Mouse (Mus musculus) adrenal gland, postnatal 36 days (tissue): Measurements from ENCODE around the gene Phactr3. TPM values are rescaled to one million over a fixed set of nuclear protein-coding genes. Genes with fewer than 3 reads are reported as not detected.
A peak's percentile ranks its signal among the peaks of the same experiment; 100 is the strongest.
"Not testable (repeated sequence)": the region's sequence is repeated elsewhere in the genome, so short reads cannot be mapped to it uniquely, and the experiment has no call there.

ENCODE experiments used
- DNase-seq, 2 experiments: peaks; one replicate each; pipeline ENCODE4 v3.0.0; 2021; ENCODE audit warnings: mixed read lengths in 1 of 2
- total RNA-seq, 2 experiments: library from RNA; stranded (reverse); gene quantifications; 2 replicates each; pipeline ENCODE4 v1.2.3; 2021

The Phactr3 gene
- total RNA-seq, 2 experiments from 2014 or later, result 0.30 to 2.2 TPM

- peak; percentile 32 to 45 for DNase-seq
Observed at GRCm38 (mm10) chr2:178327466-178328040, 208.8 kb downstream of the Phactr3 start.

- no peak for DNase-seq
Observed at GRCm38 (mm10) chr2:178329551-178329950, 210.8 kb downstream of the Phactr3 start.

GRCm38 (mm10) chr2:178329986-178330385 lies 211.2 kb downstream of the Phactr3 start:
- DNase-seq, result no peak

GRCm38 (mm10) chr2:178337878-178338277 lies 219.1 kb downstream of the Phactr3 start:
- DNase-seq, result no peak

GRCm38 (mm10) chr2:178339044-178339443 lies 220.3 kb downstream of the Phactr3 start:
- no peak for DNase-seq

GRCm38 (mm10) chr2:178342105-178342504 lies 223.3 kb downstream of the Phactr3 start:
- not testable (repeated sequence) for DNase-seq

GRCm38 (mm10) chr2:178342597-178342996 lies 223.8 kb downstream of the Phactr3 start:
- no peak for DNase-seq

Other genes starting within 250 kb of the Phactr3 start
- 1 to 10 TPM; 3.4 to 7.1 TPM for gene Gm14327, start 221.9 kb upstream of the Phactr3 start, total RNA-seq
- 1 to 10 TPM in 1 of 2 experiments, under 1 TPM in 1; 0.83 to 2.2 TPM for gene Zfp972, start 193.4 kb upstream of the Phactr3 start, total RNA-seq
- gene Gm14326, start 161.7 kb upstream of the Phactr3 start, total RNA-seq, result 10 to 100 TPM; 25.9 to 31.9 TPM
- 10 to 100 TPM; 20.0 to 30.2 TPM for gene Zfp971, start 95.7 kb upstream of the Phactr3 start, total RNA-seq
- 10 to 100 TPM; 23.4 to 34.6 TPM for gene Zfp931, start 40.5 kb upstream of the Phactr3 start, total RNA-seq